Mouse (Mus musculus) liver, embryonic 18 days (tissue): ENCODE data around the gene Tmem268. TPM values are rescaled to one million over a fixed set of nuclear protein-coding genes. Genes with fewer than 3 reads are reported as not detected.

Experiments used
- polyA plus RNA-seq: library from polyadenylated mRNA; depleted of rRNA; stranded (reverse); fragments of >200 nt; gene quantifications from 2 replicates; pipeline ENCODE4 v1.2.3, GENCODE M21; 2012; rRNA removed

Gene Tmem268
- polyA plus RNA-seq, result 16.6 and 20.7 TPM in 2 replicates

DNA sequence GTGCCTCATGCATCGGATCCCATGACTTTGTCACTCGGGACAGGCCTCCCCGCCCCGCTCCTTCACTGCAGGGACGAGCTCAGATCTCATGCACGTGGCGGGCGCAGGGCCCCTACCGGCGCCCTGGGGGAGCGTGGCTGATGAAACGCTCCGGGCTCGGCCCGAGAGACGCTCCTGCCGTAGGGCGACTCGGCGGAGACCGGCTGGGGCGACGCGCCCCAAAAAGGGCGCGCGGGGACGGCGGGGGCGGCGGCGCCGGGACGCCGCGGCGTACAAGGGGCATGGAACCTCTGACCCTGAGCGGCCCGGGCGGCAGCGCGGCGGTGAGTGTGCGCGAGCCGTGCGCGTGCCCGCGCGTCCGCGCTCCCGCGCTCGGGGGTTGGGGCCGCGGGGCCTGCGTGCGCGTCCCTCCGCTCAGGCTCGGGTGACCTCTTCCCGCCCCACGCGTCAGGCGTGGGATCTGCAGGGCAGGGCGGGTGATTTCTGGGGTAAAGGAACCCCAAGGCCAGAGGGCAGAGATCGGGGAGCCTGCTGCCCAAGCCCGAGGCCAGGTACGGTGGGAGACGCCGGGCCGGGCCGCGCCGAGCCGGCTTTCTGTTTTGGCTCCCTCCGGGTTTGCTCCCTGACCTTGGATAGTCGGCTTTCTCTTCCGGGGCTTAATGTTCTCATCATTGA is at the start of gene Tmem268:
TSS of gene Tmem268 (plus strand) at position 375 of the 675 bp plus-strand sequence.

GRCm38 (mm10) chr4:63544494-63545230 is 13.9 kb upstream of the Tmem268 start, which contains the start of gene Atp6v1g1:
Gene Atp6v1g1, plus strand, starts transcription at chr4:63544772.

DNA sequence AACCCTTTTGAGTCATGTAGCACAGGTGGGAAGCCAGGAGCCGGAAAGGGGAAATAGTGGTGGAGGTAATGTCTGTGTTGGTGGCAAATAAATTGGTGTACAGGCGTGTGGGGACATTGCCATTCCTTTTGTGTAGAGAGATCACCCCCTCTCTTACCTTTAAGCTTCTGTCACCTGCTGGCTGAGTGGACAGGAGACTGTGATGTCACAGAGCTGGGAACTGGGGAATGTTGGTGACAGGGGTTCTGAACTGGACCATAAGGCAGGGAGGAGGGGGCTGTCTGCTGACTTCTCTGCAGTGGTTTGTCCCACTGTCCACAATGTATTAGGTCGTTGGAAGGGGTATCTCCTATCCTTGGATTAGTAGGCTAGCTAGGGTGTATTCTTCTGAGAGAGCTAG is 46.4 kb downstream of the Tmem268 start, which contains the start of gene Gm11213:
TSS of gene Gm11213 (minus strand) at position 317 of the 400 bp plus-strand sequence.

GRCm38 (mm10) chr4:63622378-63622835 is 63.8 kb downstream of the Tmem268 start, which contains the start of gene Tex48:
Gene Tex48, minus strand, starts transcription at chr4:63622428.

Other genes with a start within 250 kb of the Tmem268 start
- gene Orm1, start 214.2 kb upstream of the Tmem268 start, polyA plus RNA-seq, result 3.1 and 3.8 TPM in 2 replicates
- not detected in 2 replicates for gene Orm3, start 202.6 kb upstream of the Tmem268 start, polyA plus RNA-seq
- gene Orm2, start 196.3 kb upstream of the Tmem268 start, polyA plus RNA-seq, result not detected in 2 replicates
- 3.0 and 3.6 TPM in 2 replicates for gene Akna, start 155.4 kb upstream of the Tmem268 start, polyA plus RNA-seq
- 1.3 and 2.1 TPM in 2 replicates for gene Whrn, start 62.8 kb upstream of the Tmem268 start, polyA plus RNA-seq
- gene Atp6v1g1, start 14.0 kb upstream of the Tmem268 start, polyA plus RNA-seq, result 87.5 and 90.9 TPM in 2 replicates
- gene Gm11213, start 46.5 kb downstream of the Tmem268 start, polyA plus RNA-seq, result not detected in 2 replicates
- not detected in 2 replicates for gene Tex48, start 63.6 kb downstream of the Tmem268 start, polyA plus RNA-seq
- gene Gm11214, start 104.6 kb downstream of the Tmem268 start, polyA plus RNA-seq, result not detected in 2 replicates
- 0.01 TPM in 2 replicates for gene Tnfsf15, start 186.3 kb downstream of the Tmem268 start, polyA plus RNA-seq